Mouse (Mus musculus): ENCODE results near the gene Ccl21a.
"Not testable (repeated sequence)": the region's sequence is repeated elsewhere in the genome, so short reads cannot be mapped to it uniquely, and the experiment has no call there.

Gene Ccl21a

GRCm38 (mm10) chr4:42773893-42774292 lies at the start of gene Ccl21a:
TSS of gene Ccl21a (minus strand) at chr4:42773993.
- DNase-seq (ENCODE audit: low spot score in 2 of 2), result not testable (repeated sequence)

- not testable (repeated sequence) for DNase-seq (ENCODE audit: low spot score in 2 of 2)
Observed at GRCm38 (mm10) chr4:42756477-42756876, 17.3 kb downstream of the Ccl21a start, which contains the start of gene Ccl19. TSS of gene Ccl19 (minus strand) at chr4:42756577.

- DNase-seq (ENCODE audit: low spot score in 2 of 2), result not testable (repeated sequence)
Observed at GRCm38 (mm10) chr4:42735245-42735644, 38.5 kb downstream of the Ccl21a start, which contains the start of gene 4930578G10Rik. TSS of gene 4930578G10Rik (plus strand) at chr4:42735545.
